Mouse (Mus musculus) liver, postnatal 0 days (tissue): ENCODE measurements at regions not wholly inside any gene's neighbourhood (a gene's known extent, or its start where the extent isn't known, plus 50 kb on each side); places are given as distances from the start of the nearest gene placed in this dataset.
A peak's percentile ranks its signal among the peaks of the same experiment; 100 is the strongest.

Experiments used
- CTCF ChIP-seq: sonication (generic); IDR thresholded peaks from 2 replicates; pipeline ENCODE4 v1.5.1; 2016; ENCODE audit warnings: antibody characterized with exemption, low read depth
- EP300 ChIP-seq: IDR thresholded peaks from 2 replicates; pipeline ENCODE4 v1.6.1; 2016; ENCODE audit warnings: antibody characterized with exemption, low read depth, mild to moderate bottlenecking

- TF ChIP-seq CTCF = no peak
- peak; percentile 71 for TF ChIP-seq EP300
Observed at GRCm38 (mm10) chr7:135986021-135986420, 269.9 kb upstream of the Mki67 start.
